Mouse (Mus musculus) hindbrain, embryonic 16.5 days (tissue): ENCODE measurements at regions not wholly inside any gene's neighbourhood (a gene's known extent, or its start where the extent isn't known, plus 50 kb on each side); places are given as distances from the start of the nearest gene placed in this dataset.

ENCODE experiments used
- ATAC-seq: fragments of 200-750 bp; cut with Nextera tagmentation; 2 replicates; pipeline ENCODE4 v1.8.0; 2017; ENCODE audit warnings: moderate TSS enrichment, moderate library complexity
- H3K27ac ChIP-seq: fragments of 300-500 bp; sonication (generic); 2 replicates; pipeline ENCODE4 v1.5.1; 2014; ENCODE audit warnings: low read depth, mild to moderate bottlenecking, control low read depth, low read length, moderate library complexity
- H3K27me3 ChIP-seq: fragments of 300-500 bp; sonication (generic); replicated peaks from 2 replicates; pipeline ENCODE4 v1.6.1; 2014; ENCODE audit warnings: low read length; ENCODE audit not compliant: control insufficient read depth, insufficient read depth
- H3K36me3 ChIP-seq: fragments of 300-500 bp; sonication (generic); 2 replicates; pipeline ENCODE4 v1.6.1; 2014; ENCODE audit warnings: mild to moderate bottlenecking, low read length, moderate library complexity, mixed read lengths; ENCODE audit not compliant: control insufficient read depth, insufficient read depth
- H3K4me1 ChIP-seq: fragments of 300-500 bp; sonication (generic); 2 replicates; pipeline ENCODE4 v1.6.1; 2014; ENCODE audit warnings: low read depth, low read length; ENCODE audit not compliant: control insufficient read depth, insufficient read depth
- H3K4me2 ChIP-seq: fragments of 300-500 bp; sonication (generic); 2 replicates; pipeline ENCODE4 v1.6.1; 2014; ENCODE audit warnings: mild to moderate bottlenecking, low read length, control low read depth, moderate library complexity
- H3K4me3 ChIP-seq: fragments of 300-500 bp; sonication (generic); 2 replicates; pipeline ENCODE4 v1.5.1; 2014; ENCODE audit warnings: mild to moderate bottlenecking, low read length, control low read depth, moderate library complexity
- H3K9ac ChIP-seq: fragments of 300-500 bp; sonication (generic); 2 replicates; pipeline ENCODE4 v1.6.1; 2014; ENCODE audit warnings: low read depth, mild to moderate bottlenecking, control low read depth, low read length, moderate library complexity
- H3K9me3 ChIP-seq: fragments of 300-500 bp; sonication (generic); 2 replicates; pipeline ENCODE4 v1.6.1; 2014; ENCODE audit warnings: mild to moderate bottlenecking, low read length, moderate library complexity; ENCODE audit not compliant: control insufficient read depth
- WGBS: fragments of 180-500 bp; shearing (Covaris S2); extraction: QIAGEN DNeasy Blood & Tissue Kit; methylation state at CpG from one replicate; pipeline ENCODE4 v1.1.7; 2014; 5-methylcytosine and 5-hydroxymethylcytosine counted together

DNA sequence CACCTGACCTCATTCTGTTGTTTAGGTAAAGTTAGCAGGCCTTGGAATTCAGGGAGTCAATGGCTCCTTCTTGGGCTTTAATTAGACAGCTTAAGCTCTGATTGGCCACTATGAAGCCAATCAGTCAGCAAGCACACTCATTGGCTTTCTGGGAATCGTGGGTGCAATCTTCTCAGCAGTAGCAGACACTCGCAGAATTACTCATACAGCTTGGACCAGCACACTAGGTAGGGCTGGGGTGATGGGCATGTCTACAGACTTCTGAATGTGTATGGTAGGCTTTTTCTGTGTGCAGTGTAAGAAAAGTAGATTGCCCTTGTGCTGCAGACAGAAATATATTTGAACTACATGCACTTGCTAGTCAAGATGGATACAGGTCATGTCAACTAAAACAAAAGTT lies 143.4 kb downstream of the Foxb1 start:
- Histone ChIP-seq H3K4me1 (no peaks in the 10 kb centered on the region), H3K36me3 (no peaks in the 10 kb centered on the region), H3K27ac (no peak overlapping the region), H3K9ac (no peak overlapping the region), H3K9me3 (no peaks in the 10 kb centered on the region), H3K4me2 (no peak overlapping the region), H3K4me3 (no peak overlapping the region), H3K27me3 (no peaks in the 10 kb centered on the region)
- WGBS = 80% methylated on average over 2 of the region's 2 CpGs
- ATAC-seq = no peak

DNA sequence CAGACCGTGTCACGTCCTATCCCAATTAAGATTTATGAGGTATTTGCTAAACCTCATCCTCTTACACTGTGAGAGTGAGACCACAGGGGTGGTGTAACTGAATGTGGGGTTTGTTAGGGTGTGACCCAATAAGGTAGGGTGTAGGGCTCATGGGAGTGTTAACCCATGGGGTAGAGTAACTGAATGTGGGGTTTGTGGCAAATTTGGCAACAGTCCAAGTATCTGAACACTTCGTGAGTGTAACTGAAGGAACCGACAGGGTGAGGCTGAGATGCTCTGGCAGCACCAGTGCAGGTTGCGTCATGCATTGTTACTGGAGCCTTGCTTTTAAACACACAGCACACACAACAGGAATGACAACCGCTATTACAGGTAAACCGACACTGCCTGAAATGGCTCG lies 144.1 kb downstream of the Anxa2 start:
- Histone ChIP-seq H3K27ac (no peak overlapping the region), H3K27me3 (no peaks in the 10 kb centered on the region), H3K9ac (no peak overlapping the region), H3K9me3 (no peaks in the 10 kb centered on the region), H3K4me3 (no peak overlapping the region), H3K4me2 (no peak overlapping the region), H3K4me1 (no peaks in the 10 kb centered on the region), H3K36me3 (no peaks in the 10 kb centered on the region)
- ATAC-seq = no peak
- 76% methylated on average over 8 of the region's 8 CpGs for WGBS

DNA sequence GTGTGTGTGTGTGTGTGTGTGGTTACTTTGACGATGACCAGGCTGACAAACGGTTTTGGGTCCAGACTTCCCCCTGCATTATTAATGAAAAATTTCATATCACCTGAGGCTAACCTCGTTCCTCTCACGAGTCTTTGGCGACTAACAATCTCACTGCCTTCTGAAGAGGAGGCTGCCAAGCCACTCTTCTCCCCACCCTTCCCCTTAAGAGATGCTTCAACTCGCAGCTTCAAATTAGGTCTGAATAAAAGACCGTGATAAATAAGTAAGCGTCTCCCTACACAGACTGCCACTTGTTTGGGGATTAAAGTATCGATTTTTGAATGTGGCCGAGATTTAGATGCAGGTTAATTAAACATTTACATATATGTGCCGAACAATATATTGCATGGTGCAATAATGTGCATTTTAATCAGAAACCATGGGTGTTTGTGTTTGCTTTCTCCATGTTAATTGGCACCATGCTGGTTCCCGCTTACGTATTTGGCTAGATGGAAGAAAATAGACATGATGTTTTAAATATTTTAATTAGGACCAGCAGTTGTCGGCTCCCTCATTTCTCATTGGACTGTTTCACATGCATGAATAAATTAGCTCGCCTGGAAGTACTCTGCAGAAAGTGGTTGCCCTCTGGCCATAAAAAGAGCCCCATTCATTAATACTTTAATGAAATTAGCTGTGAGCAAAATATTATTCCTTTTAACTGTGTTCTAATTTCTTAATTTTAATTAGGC lies 139.1 kb downstream of the Anxa2 start:
- H3K4me1 ChIP-seq = no peaks in the 10 kb centered on the region
- no peaks in the 10 kb centered on the region for H3K27me3 ChIP-seq
- no peak overlapping the region for H3K9ac ChIP-seq
- no peaks in the 10 kb centered on the region for H3K36me3 ChIP-seq
- no peak for ATAC-seq
- H3K27ac ChIP-seq = no peak overlapping the region
- peak overlapping the region; percentile 26 for H3K4me2 ChIP-seq
- 43% methylated on average over 15 of the region's 15 CpGs for WGBS
- H3K4me3 ChIP-seq = no peak overlapping the region; the same call in 1 of the 2 replicates
- no peaks in the 10 kb centered on the region for H3K9me3 ChIP-seq

DNA sequence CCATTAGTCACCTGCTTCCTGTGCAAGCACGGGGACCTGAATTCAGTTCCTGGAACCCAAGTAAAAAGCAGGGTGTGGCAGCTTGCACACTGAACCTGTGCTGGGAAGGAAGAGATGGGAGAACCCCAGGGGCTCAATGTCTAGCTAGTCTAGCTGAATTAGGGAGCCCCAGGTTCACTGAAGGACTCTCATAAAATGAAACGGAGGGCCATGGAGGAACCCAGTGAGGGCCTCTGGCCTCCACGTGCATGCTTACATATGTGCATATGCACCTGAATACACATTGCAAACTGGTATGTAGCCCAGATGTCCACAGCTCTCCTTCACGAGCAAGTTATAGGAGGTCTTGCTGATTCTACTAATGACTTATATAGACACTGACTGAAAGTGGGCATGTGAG lies 135.4 kb downstream of the Anxa2 start:
- WGBS = 86% methylated on average over 4 of the region's 4 CpGs
- Histone ChIP-seq H3K4me2 (no peak overlapping the region), H3K4me1 (no peaks in the 10 kb centered on the region), H3K4me3 (no peak overlapping the region), H3K9ac (no peak overlapping the region), H3K9me3 (no peaks in the 10 kb centered on the region), H3K36me3 (no peaks in the 10 kb centered on the region), H3K27ac (no peak overlapping the region), H3K27me3 (no peaks in the 10 kb centered on the region)
- no peak for ATAC-seq

DNA sequence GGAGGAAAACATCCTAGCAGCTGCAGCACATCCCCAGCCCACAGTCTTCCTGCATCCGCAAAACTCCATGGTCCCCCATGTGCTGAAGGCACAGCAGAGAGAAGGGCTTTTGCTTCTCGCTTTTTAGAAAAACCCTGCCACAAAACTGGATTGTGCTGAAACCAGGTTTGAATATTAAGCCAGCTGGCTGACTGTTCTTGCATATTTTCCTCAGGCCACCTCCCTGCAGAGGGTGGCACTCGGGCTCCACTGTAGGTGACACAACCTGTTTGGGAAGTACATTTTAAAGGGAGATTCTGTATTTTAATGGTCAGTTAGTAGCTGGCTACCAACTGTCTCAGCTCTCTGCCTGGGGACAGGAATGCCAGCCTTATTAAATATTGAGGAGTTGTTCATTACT lies 133.7 kb downstream of the Anxa2 start:
- H3K27me3 ChIP-seq = no peaks in the 10 kb centered on the region
- no peak overlapping the region for H3K27ac ChIP-seq
- no peaks in the 10 kb centered on the region for H3K9me3 ChIP-seq
- H3K36me3 ChIP-seq = no peaks in the 10 kb centered on the region
- no peaks in the 10 kb centered on the region for H3K4me1 ChIP-seq
- ATAC-seq = no peak
- no peak overlapping the region for H3K9ac ChIP-seq
- no peak overlapping the region for H3K4me2 ChIP-seq
- H3K4me3 ChIP-seq = no peak overlapping the region
- WGBS = 74% methylated on average over 3 of the region's 3 CpGs

DNA sequence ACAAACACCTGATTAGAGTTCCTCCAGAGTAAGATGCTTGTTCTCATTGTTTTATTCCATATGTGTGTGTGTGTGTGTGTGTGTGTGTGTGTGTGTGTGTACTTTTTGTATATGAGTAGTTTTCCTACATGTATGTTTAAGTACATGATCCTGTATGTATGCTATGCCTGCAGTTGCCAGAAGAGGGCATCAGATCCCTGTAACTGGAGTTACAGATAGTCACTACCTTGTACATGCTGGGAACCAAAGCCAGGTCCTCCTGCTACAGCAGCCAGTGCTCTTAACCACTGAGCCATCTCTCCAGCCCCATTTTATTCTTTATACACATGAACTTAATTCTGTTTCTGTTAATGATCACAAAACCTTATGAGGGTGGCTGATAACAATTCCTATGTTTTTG lies 127.8 kb downstream of the Anxa2 start:
- Histone ChIP-seq H3K27ac (no peak overlapping the region), H3K4me2 (no peak overlapping the region), H3K4me3 (no peak overlapping the region), H3K4me1 (no peaks in the 10 kb centered on the region), H3K9ac (no peak overlapping the region), H3K9me3 (no peaks in the 10 kb centered on the region), H3K27me3 (no peaks in the 10 kb centered on the region), H3K36me3 (no peaks in the 10 kb centered on the region)
- no peak for ATAC-seq

DNA sequence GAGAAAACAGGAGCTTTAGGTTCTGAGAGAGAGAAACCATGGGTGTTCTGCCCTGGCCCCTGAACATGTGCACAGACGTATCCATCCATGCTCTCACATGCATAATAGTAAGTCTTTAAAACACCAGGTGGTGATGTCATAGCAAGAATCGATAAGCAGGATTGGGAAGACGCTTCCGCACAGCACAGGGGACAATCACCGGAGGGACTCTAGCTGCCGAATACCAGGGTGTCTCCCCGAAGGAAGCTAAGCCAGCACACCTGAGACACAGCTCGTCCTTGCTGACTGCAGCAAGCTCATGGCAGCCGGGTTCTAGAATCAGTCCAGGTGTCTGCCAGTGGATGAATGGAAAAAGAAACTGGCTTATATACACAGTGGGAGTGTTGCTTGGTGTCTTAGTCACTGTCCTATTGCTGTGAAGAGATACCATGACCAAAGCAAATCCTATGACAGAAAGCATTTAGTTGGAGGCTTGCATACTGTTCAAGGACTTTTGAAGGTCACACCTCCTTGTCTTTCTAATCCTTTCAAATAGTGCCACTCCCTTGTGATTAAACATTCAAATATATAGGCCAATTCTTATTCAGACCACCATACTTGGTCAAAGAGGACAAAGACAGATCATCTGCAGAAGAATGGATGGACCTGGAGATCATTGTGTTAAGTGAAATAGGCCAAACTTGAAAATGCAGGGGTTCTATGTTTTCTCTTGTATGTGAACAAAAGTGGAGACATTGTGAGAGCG lies 124.4 kb downstream of the Anxa2 start:
- H3K9me3 ChIP-seq = no peaks in the 10 kb centered on the region
- no peaks in the 10 kb centered on the region for H3K4me1 ChIP-seq
- WGBS = 89% methylated on average over 10 of the region's 10 CpGs
- H3K9ac ChIP-seq = no peak overlapping the region
- H3K36me3 ChIP-seq = no peaks in the 10 kb centered on the region
- no peak overlapping the region for H3K4me3 ChIP-seq
- H3K27me3 ChIP-seq = no peaks in the 10 kb centered on the region
- H3K4me2 ChIP-seq = no peak overlapping the region
- no peak for ATAC-seq
- H3K27ac ChIP-seq = no peak overlapping the region

DNA sequence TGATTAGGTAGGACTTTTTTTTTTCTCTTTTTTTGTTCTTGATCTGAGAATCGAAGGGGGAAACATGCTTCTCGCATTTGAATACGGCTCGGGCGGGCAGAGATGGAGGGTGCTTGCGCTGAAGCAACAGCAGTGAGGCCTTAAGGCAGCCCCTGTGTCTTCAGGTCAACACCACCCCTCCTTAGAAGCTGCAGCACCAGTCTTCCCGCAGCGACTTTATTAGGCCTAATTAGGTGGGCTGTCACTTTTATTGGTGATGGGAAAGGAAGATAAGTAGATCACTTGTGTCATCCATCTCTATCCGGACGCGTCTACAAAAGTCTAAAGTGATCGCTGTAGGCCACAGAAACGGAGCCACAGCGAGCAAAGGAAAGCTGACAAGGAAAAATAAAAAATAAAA lies 122.0 kb downstream of the Anxa2 start:
- no peak overlapping the region for H3K4me3 ChIP-seq
- no peak overlapping the region for H3K9ac ChIP-seq
- H3K36me3 ChIP-seq = no peaks in the 10 kb centered on the region
- 53% methylated on average over 14 of the region's 14 CpGs for WGBS
- H3K27me3 ChIP-seq = no peaks in the 10 kb centered on the region
- H3K4me2 ChIP-seq = no peak overlapping the region
- H3K4me1 ChIP-seq = no peaks in the 10 kb centered on the region
- ATAC-seq = no peak
- H3K27ac ChIP-seq = no peak overlapping the region
- H3K9me3 ChIP-seq = no peaks in the 10 kb centered on the region

DNA sequence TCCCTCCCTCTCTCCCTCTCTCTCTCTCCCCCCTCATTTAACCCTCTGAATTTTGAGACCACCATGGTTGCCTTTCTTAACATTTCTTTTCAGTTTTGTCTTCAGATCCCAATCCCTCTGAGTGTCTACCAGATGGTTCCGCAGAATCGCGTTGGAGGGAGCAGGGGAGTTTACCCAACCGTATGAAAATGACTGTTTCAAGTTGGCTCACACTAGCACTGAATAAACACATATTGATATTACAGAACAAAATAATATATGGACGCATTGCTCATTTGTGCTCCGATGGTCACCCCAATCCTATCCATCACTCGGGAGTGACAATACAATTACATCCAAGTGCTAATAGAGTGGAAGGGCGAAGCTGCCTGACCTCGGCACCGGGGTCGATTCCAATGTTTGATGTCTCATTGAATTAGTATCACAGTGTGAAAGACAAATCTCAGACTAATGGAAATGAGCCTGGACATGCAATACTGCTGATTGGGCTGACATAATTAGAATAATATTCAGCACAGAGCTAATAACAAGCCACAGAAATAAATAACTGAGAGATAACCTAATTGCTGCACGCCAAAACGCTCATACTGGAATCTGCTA lies 115.3 kb downstream of the Anxa2 start:
- ATAC-seq = no peak
- H3K4me3 ChIP-seq = no peak overlapping the region

More for the DNA sequence above, 115.3 kb downstream of the Anxa2 start:
- no peak overlapping the region for H3K9ac ChIP-seq
- no peak overlapping the region for H3K27ac ChIP-seq
- 46% methylated on average over 13 of the region's 13 CpGs for WGBS
- no peaks in the 10 kb centered on the region for H3K4me1 ChIP-seq
- no peak overlapping the region for H3K4me2 ChIP-seq
- no peaks in the 10 kb centered on the region for H3K27me3 ChIP-seq
- no peaks in the 10 kb centered on the region for H3K9me3 ChIP-seq
- no peaks in the 10 kb centered on the region for H3K36me3 ChIP-seq
